Mouse (Mus musculus) heart, embryonic 11.5 days (tissue): ENCODE data around the gene Atp7b. TPM values are rescaled to one million over a fixed set of nuclear protein-coding genes. Genes with fewer than 3 reads are reported as not detected.

ENCODE experiments used
- polyA plus RNA-seq: library from polyadenylated mRNA; unstranded; fragments of >200 nt; fragmentation: Nextera tagmentation; extraction: Ambion mirVana; gene quantifications from 2 replicates; pipeline ENCODE4 v1.2.1, GENCODE M21; 2014

The Atp7b gene
- polyA plus RNA-seq, 1 experiment from 2014 or later = 2.9 TPM

Other genes with a start within 250 kb of the Atp7b start
- not detected in 2 replicates for gene Defb50, start 236.8 kb downstream of the Atp7b start, polyA plus RNA-seq
- gene Defb2, start 220.4 kb downstream of the Atp7b start, polyA plus RNA-seq = not detected in 2 replicates
- not detected in 2 replicates for gene Defb10, start 201.4 kb downstream of the Atp7b start, polyA plus RNA-seq
- gene Defb9, start 174.9 kb downstream of the Atp7b start, polyA plus RNA-seq = not detected in 2 replicates
- gene Defb11, start 153.9 kb downstream of the Atp7b start, polyA plus RNA-seq = not detected in 2 replicates
- gene Defb15, start 127.6 kb downstream of the Atp7b start, polyA plus RNA-seq = not detected in 2 replicates
- not detected in 2 replicates for gene Defb35, start 122.0 kb downstream of the Atp7b start, polyA plus RNA-seq
- not detected in 2 replicates for gene Defb13, start 113.5 kb downstream of the Atp7b start, polyA plus RNA-seq
- not detected in 2 replicates for gene Fam90a1a, start 101.6 kb downstream of the Atp7b start, polyA plus RNA-seq
- gene Ccdc70, start 90.5 kb downstream of the Atp7b start, polyA plus RNA-seq = not detected in 2 replicates
- 27.0 and 31.5 TPM in 2 replicates for gene Alg11, start 416 bp upstream of the Atp7b start, polyA plus RNA-seq
- 0.27 TPM in 1 of 2 replicates, not detected in the other for gene Nek5, start 64.7 kb upstream of the Atp7b start, polyA plus RNA-seq
- gene Nek3, start 106.1 kb upstream of the Atp7b start, polyA plus RNA-seq = 5.8 and 7.8 TPM in 2 replicates
- 37.4 and 37.6 TPM in 2 replicates for gene Ckap2, start 125.5 kb upstream of the Atp7b start, polyA plus RNA-seq
- 27.7 and 29.6 TPM in 2 replicates for gene Vps36, start 132.5 kb upstream of the Atp7b start, polyA plus RNA-seq
- 14.4 and 15.8 TPM in 2 replicates for gene Thsd1, start 167.0 kb upstream of the Atp7b start, polyA plus RNA-seq
- gene Tpte, start 223.1 kb upstream of the Atp7b start, polyA plus RNA-seq = not detected in 2 replicates